Mouse (Mus musculus) liver, postnatal 0 days (tissue): ENCODE measurements around the gene Agap1.

Experiments
- CTCF ChIP-seq: sonication (generic); IDR thresholded peaks from 2 replicates; pipeline ENCODE4 v1.5.1; 2016; ENCODE audit warnings: antibody characterized with exemption, low read depth
- EP300 ChIP-seq: IDR thresholded peaks from 2 replicates; pipeline ENCODE4 v1.6.1; 2016; ENCODE audit warnings: antibody characterized with exemption, low read depth, mild to moderate bottlenecking

DNA sequence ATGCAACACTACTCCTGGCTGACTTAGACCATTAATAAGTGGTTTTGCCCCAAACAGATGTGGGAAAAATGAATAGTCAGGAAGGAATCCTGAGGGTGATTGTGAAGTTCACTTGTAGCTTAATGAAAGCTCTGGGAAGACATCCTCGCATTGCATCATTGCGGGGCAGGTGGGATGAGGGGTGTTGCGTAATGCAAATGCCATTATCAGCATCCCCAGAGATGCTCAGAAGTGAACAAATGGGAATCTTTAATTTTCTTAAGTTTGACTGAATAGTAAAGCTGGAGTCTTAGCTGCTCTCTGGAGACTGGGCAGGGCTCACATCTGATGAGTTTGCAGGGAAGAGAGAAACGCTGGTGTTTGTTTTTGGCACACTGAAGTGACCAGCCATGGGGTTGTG lies 90.5 kb downstream of the Agap1 start:
- no peak for TF ChIP-seq CTCF
- TF ChIP-seq EP300, result no peak
